Mouse (Mus musculus): ENCODE measurements around the gene Trim63.

The Trim63 gene

DNA sequence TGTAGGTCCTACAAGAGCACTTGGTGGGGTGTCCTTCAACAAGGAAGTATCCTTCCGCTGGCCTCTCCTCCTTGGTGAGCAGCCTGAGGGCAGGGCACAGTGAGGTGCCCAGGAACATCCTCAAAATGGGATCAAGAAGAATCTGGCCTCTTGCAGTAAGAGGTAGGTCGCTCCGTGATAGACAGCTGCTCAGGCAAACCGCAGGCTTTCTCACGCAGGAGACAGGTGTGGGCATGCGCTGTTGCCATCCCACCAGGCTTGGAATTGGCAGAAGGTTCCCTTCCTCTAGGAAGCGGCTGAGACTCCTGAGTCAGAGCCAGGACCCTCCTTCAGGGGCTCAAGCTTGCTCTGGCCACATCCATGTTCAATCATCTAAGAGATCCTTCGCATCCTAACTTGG is 58.4 kb downstream of the Trim63 start:
- Histone ChIP-seq H3K4me1 (replicated peaks; ENCODE audit: low read depth, low read length) (peaks cover 77% of the 10 kb centered on the region), H3K27me3 (ENCODE audit: insufficient read depth, low read length) (peaks cover 38% of the 10 kb centered on the region), H3K9me3 (ENCODE audit: low read length) (no peaks in the 10 kb centered on the region), H3K4me3 (replicated peaks; ENCODE audit: low read length) (no peak overlapping the region), H3K36me3 (ENCODE audit: insufficient read depth, low read length) (no peaks in the 10 kb centered on the region)
- no peak for TF ChIP-seq NANOG (IDR thresholded peaks at IDR 0.05; ENCODE audit: borderline replicate concordance, low read length)
- no peak for TF ChIP-seq CTCF (conservative IDR thresholded peaks at IDR 0.05; ENCODE audit: low read length)
- no peak for TF ChIP-seq POU5F1 (IDR thresholded peaks at IDR 0.05; ENCODE audit: borderline replicate concordance, low read length)

DNA sequence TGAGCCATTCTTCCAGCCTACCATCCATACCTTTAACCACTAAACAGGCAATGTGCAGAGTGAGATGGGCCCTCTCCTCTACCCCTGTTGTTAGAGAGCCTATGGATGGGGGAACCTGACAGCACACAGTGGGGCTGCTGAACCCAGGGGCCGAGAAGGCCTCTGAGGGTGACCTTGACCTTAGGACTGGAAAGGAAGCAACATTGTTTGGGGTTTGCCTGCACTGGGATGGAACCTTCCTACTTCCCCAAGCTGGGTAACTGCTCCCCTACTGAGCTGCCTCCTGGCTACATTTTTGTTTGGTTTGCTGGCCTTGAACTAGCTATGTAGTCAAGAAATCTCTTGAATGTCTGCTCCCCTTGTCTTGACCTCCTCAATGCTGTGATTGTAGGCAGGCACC is 59.4 kb downstream of the Trim63 start:
- Histone ChIP-seq H3K27me3 (ENCODE audit: insufficient read depth, low read length) (peaks cover 31% of the 10 kb centered on the region), H3K4me3 (replicated peaks; ENCODE audit: low read length) (no peak overlapping the region), H3K4me1 (replicated peaks; ENCODE audit: low read depth, low read length) (peaks cover 84% of the 10 kb centered on the region), H3K36me3 (ENCODE audit: insufficient read depth, low read length) (no peaks in the 10 kb centered on the region), H3K9me3 (ENCODE audit: low read length) (no peaks in the 10 kb centered on the region)
- no peak for TF ChIP-seq POU5F1 (IDR thresholded peaks at IDR 0.05; ENCODE audit: borderline replicate concordance, low read length)
- TF ChIP-seq CTCF (conservative IDR thresholded peaks at IDR 0.05; ENCODE audit: low read length), result no peak
- TF ChIP-seq NANOG (IDR thresholded peaks at IDR 0.05; ENCODE audit: borderline replicate concordance, low read length), result no peak; the same call in 1 of the 2 replicates

DNA sequence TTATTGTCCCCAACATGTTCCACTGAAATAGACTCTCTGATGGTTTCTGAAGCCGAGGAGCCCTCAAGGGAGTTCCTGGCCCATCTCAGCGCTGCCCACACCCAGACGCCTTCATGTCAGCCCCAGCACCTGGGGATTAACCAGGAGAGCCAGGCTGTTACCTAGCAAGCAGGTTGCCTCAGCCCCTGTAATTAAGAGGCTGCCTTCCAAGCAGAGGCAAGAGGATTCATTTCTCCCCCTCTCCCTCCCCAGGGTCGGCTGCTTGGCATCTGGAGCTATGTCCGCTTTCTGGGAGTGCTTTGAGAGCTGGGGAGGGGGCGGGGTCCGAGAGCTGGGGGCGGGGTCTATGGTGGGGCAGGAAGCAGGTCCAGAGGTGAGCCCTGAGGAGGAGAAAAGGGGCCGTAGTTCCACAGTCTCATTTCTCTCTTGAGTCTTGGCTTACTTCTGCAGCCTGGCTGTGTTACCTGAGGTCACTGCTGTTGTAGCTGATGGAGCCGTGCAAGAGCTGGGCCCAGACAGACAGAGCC is 63.2 kb downstream of the Trim63 start:
- Histone ChIP-seq H3K27me3 (ENCODE audit: insufficient read depth, low read length) (no peaks in the 10 kb centered on the region), H3K9me3 (ENCODE audit: low read length) (no peaks in the 10 kb centered on the region), H3K4me1 (replicated peaks; ENCODE audit: low read depth, low read length) (peaks cover 80% of the 10 kb centered on the region), H3K36me3 (ENCODE audit: insufficient read depth, low read length) (no peaks in the 10 kb centered on the region), H3K4me3 (replicated peaks; ENCODE audit: low read length) (peak overlapping the region; percentile 43)
- TF ChIP-seq NANOG (IDR thresholded peaks at IDR 0.05; ENCODE audit: borderline replicate concordance, low read length), result no peak
- no peak for TF ChIP-seq CTCF (conservative IDR thresholded peaks at IDR 0.05; ENCODE audit: low read length)
- TF ChIP-seq POU5F1 (IDR thresholded peaks at IDR 0.05; ENCODE audit: borderline replicate concordance, low read length), result no peak

All from E14TG2a.4 (cell line).